Mouse (Mus musculus) heart, embryonic 15.5 days (tissue): Measurements from ENCODE around the gene Nup188. TPM values are rescaled to one million over a fixed set of nuclear protein-coding genes. Genes with fewer than 3 reads are reported as not detected.

Source experiments
- ATAC-seq: fragments of 200-750 bp; cut with Nextera tagmentation; replicated peaks from 2 replicates; pipeline ENCODE4 v1.8.0; 2017; ENCODE audit warnings: low read depth, moderate TSS enrichment; ENCODE audit not compliant: insufficient number of reproducible peaks, insufficient read depth, low FRiP score
- H3K27ac ChIP-seq: fragments of 300-500 bp; sonication (generic); 2 replicates; pipeline ENCODE4 v1.5.1; 2015; ENCODE audit warnings: mild to moderate bottlenecking, inconsistent platforms
- H3K27me3 ChIP-seq: fragments of 300-500 bp; sonication (generic); 2 replicates; pipeline ENCODE4 v1.6.1; 2015; ENCODE audit warnings: inconsistent platforms
- H3K36me3 ChIP-seq: fragments of 300-500 bp; sonication (generic); 2 replicates; pipeline ENCODE4 v1.6.1; 2015; ENCODE audit warnings: mild to moderate bottlenecking, inconsistent platforms
- H3K4me1 ChIP-seq: fragments of 300-500 bp; sonication (generic); replicated peaks from 2 replicates; pipeline ENCODE4 v1.6.1; 2015; ENCODE audit warnings: inconsistent platforms
- H3K4me2 ChIP-seq: fragments of 300-500 bp; sonication (generic); 2 replicates; pipeline ENCODE4 v1.6.1; 2015; ENCODE audit warnings: inconsistent platforms, mild to moderate bottlenecking, moderate library complexity
- H3K4me3 ChIP-seq: fragments of 300-500 bp; sonication (generic); 2 replicates; pipeline ENCODE4 v1.5.1; 2015; ENCODE audit warnings: mild to moderate bottlenecking, inconsistent platforms
- H3K9ac ChIP-seq: fragments of 300-500 bp; sonication (generic); 2 replicates; pipeline ENCODE4 v1.6.1; 2015; ENCODE audit warnings: mild to moderate bottlenecking, inconsistent platforms
- H3K9me3 ChIP-seq: fragments of 300-500 bp; sonication (generic); replicated peaks from 2 replicates; pipeline ENCODE4 v1.6.1; 2016; ENCODE audit warnings: inconsistent platforms
- WGBS: fragments of 180-500 bp; shearing (Covaris S2); methylation state at CpG from one replicate; pipeline ENCODE4 v1.1.7; 2015; ENCODE audit warnings: mixed read lengths; 5-methylcytosine and 5-hydroxymethylcytosine counted together
- polyA plus RNA-seq: library from polyadenylated mRNA; unstranded; fragments of >200 nt; fragmentation: Nextera tagmentation; extraction: Ambion mirVana; gene quantifications from 2 replicates; pipeline ENCODE4 v1.2.1, GENCODE M21; 2015

Gene Nup188
- polyA plus RNA-seq, 1 experiment from 2014 or later: 15.8 TPM

GRCm38 (mm10) chr2:30258600-30258999 lies 27.6 kb upstream of the Nup188 start:
- Histone ChIP-seq H3K4me2 (no peak overlapping the region; the same call in 1 of the 2 replicates), H3K4me1 (peaks cover 55% of the 10 kb centered on the region), H3K9me3 (no peaks in the 10 kb centered on the region), H3K27ac (peak overlapping the region; percentile 61), H3K36me3 (peaks cover 55% of the 10 kb centered on the region), H3K4me3 (no peak overlapping the region), H3K27me3 (no peaks in the 10 kb centered on the region), H3K9ac (peak overlapping the region; percentile 10; the same call in 1 of the 2 replicates)
- peak; percentile 70 for ATAC-seq
- WGBS: 42% methylated on average over 4 of the region's 4 CpGs

- Histone ChIP-seq H3K9ac (no peak overlapping the region), H3K9me3 (no peaks in the 10 kb centered on the region), H3K4me1 (peaks cover 62% of the 10 kb centered on the region), H3K27me3 (no peaks in the 10 kb centered on the region), H3K4me3 (no peak overlapping the region), H3K36me3 (peaks cover 62% of the 10 kb centered on the region), H3K4me2 (no peak overlapping the region), H3K27ac (peak overlapping the region; percentile 61)
- ATAC-seq: no peak
- WGBS: 67% methylated on average over 15 of the region's 15 CpGs
These were observed 26.8 kb upstream of the Nup188 start for GRCm38 (mm10) chr2:30259131-30260064.

GRCm38 (mm10) chr2:30261064-30261736 lies 25.0 kb upstream of the Nup188 start:
- 83% methylated on average over 4 of the region's 4 CpGs for WGBS
- Histone ChIP-seq H3K9ac (no peak overlapping the region), H3K27ac (no peak overlapping the region), H3K4me2 (no peak overlapping the region), H3K36me3 (peaks cover 47% of the 10 kb centered on the region), H3K27me3 (no peaks in the 10 kb centered on the region), H3K4me1 (peaks cover 80% of the 10 kb centered on the region), H3K4me3 (no peak overlapping the region), H3K9me3 (no peaks in the 10 kb centered on the region)
- no peak for ATAC-seq

DNA sequence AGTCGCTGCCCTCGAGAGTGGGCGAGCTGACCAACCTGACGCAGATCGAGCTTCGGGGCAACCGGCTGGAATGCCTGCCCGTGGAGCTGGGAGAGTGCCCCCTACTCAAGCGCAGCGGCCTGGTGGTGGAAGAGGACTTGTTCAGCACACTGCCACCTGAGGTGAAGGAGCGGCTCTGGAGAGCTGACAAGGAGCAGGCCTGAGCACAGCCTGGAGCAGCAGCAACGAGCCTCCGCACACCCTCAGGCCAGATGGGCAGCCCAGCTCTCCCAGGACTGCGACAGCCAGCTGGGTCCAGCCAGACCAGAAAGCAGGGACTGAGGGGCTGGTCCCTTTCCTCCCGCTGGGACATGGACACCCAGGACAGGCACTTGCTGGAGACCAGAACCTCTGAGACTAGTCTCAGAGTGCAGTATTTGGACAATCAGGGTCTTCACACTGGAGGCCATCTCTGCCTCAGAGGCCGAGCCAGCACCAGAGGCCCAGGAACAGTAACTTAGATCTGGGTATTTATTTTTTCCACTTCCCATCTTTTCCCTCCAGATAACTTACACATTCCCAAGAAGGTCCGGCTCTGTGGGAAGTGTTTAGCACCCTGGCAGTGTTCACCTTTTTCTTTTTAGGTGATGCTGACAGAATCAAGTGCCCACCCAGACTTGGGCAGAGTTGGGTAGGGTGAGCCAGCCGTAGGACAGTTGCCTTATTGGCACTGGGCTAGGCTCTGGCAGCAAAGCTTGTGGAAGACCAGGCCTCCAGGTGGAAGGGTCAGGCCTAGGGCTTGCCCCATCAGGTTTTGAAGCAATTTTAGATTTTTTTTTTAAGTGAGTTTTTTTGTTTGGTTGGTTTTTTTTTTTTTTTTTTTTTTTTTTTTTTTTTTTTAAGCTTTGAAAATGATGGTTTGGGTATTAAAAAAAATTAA lies 24.0 kb upstream of the Nup188 start:
- Histone ChIP-seq H3K27me3 (no peaks in the 10 kb centered on the region), H3K36me3 (peaks cover 37% of the 10 kb centered on the region), H3K9me3 (no peaks in the 10 kb centered on the region), H3K4me3 (no peak overlapping the region), H3K27ac (peak overlapping the region; percentile 53), H3K9ac (no peak overlapping the region), H3K4me1 (peaks cover 87% of the 10 kb centered on the region), H3K4me2 (no peak overlapping the region)
- no peak for ATAC-seq
- 88% methylated on average over 18 of the region's 18 CpGs for WGBS

DNA sequence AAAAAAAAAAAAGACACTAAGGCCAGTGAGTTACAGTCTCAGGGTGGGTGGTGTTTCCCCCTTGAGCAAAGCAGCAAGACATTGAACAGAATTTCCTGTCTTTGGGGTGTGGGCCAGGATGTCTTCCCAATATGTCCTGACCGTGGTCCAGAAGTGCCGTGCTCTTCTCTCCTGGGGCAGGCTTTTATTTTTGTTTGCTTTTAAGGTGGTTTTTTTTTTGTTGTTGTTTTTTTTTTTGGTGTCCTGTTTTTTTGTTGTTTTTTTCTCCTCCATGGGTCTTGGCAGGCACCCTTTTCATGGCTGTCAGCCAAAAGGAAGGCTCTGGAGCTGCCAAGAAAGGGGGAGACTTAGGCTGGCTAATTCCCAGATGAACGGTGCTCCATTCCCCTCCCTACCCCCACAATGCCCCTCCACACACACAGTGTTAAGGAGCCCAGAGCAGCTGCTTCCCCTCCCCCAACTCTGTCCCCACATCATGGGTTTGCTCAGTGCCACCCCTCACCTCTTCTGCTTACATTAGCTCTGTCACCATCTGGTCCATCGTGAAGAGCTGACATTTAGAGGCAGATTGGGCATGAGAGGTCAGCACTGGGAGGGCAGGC lies 23.3 kb upstream of the Nup188 start:
- H3K27me3 ChIP-seq: no peaks in the 10 kb centered on the region
- H3K36me3 ChIP-seq: peaks cover 29% of the 10 kb centered on the region
- no peak overlapping the region for H3K4me2 ChIP-seq
- WGBS: 37% methylated on average over 4 of the region's 4 CpGs
- peak overlapping the region; percentile 57 for H3K27ac ChIP-seq
- H3K4me1 ChIP-seq: peaks cover 81% of the 10 kb centered on the region
- H3K9ac ChIP-seq: no peak overlapping the region
- H3K9me3 ChIP-seq: no peaks in the 10 kb centered on the region
- ATAC-seq: no peak
- no peak overlapping the region for H3K4me3 ChIP-seq

GRCm38 (mm10) chr2:30263811-30264210 lies 22.4 kb upstream of the Nup188 start:
- WGBS: 83% methylated on average over 6 of the region's 6 CpGs
- H3K9ac ChIP-seq: no peak overlapping the region
- H3K27me3 ChIP-seq: no peaks in the 10 kb centered on the region
- no peak overlapping the region for H3K4me3 ChIP-seq
- H3K27ac ChIP-seq: peak overlapping the region; percentile 97; the same call in 1 of the 2 replicates
- no peak for ATAC-seq
- H3K4me1 ChIP-seq: peaks cover 72% of the 10 kb centered on the region
- H3K36me3 ChIP-seq: peaks cover 25% of the 10 kb centered on the region
- H3K9me3 ChIP-seq: no peaks in the 10 kb centered on the region
- no peak overlapping the region for H3K4me2 ChIP-seq

GRCm38 (mm10) chr2:30264671-30265519 lies 21.3 kb upstream of the Nup188 start:
- H3K9ac ChIP-seq: peak overlapping the region; percentile 36; the same call in 1 of the 2 replicates
- peak overlapping the region; percentile 97 for H3K27ac ChIP-seq
- no peaks in the 10 kb centered on the region for H3K27me3 ChIP-seq
- H3K4me3 ChIP-seq: no peak overlapping the region
- H3K4me2 ChIP-seq: no peak overlapping the region
- H3K36me3 ChIP-seq: peaks cover 25% of the 10 kb centered on the region
- no peaks in the 10 kb centered on the region for H3K9me3 ChIP-seq
- H3K4me1 ChIP-seq: peaks cover 68% of the 10 kb centered on the region
- ATAC-seq: no peak; the same call in 1 of the 2 replicates
- 43% methylated on average over 7 of the region's 7 CpGs for WGBS

- Histone ChIP-seq H3K9ac (peak within 1 kb of the TSS; percentile 36), H3K27ac (peak within 1 kb of the TSS; percentile 97), H3K4me1 (peaks cover 64% of the 10 kb centered on the region), H3K27me3 (no peaks in the 10 kb centered on the region), H3K9me3 (no peaks in the 10 kb centered on the region), H3K36me3 (peaks cover 25% of the 10 kb centered on the region), H3K4me2 (peak within 1 kb of the TSS; percentile 29), H3K4me3 (peak within 1 kb of the TSS; percentile 9; the same call in 1 of the 2 replicates)
- 16% methylated on average over 5 of the region's 5 CpGs for WGBS
- peak; percentile 68 for ATAC-seq
These were observed 20.4 kb upstream of the Nup188 start, which contains the start of gene Phyhd1 for GRCm38 (mm10) chr2:30265767-30266253. Gene Phyhd1 (plus strand): TSS chr2:30266203.

GRCm38 (mm10) chr2:30266392-30266941 lies 19.7 kb upstream of the Nup188 start:
- Histone ChIP-seq H3K4me2 (peak overlapping the region; percentile 29), H3K27ac (peak overlapping the region; percentile 97), H3K4me1 (peaks cover 64% of the 10 kb centered on the region), H3K36me3 (peaks cover 22% of the 10 kb centered on the region), H3K9ac (peak overlapping the region; percentile 36), H3K4me3 (peak overlapping the region; percentile 9; the same call in 1 of the 2 replicates), H3K27me3 (no peaks in the 10 kb centered on the region), H3K9me3 (no peaks in the 10 kb centered on the region)
- WGBS: 16% methylated on average over 4 of the region's 4 CpGs
- peak; percentile 57 for ATAC-seq
